22 mouse cellular contexts compared by ENCODE assay signal in the genomic region with DNA sequence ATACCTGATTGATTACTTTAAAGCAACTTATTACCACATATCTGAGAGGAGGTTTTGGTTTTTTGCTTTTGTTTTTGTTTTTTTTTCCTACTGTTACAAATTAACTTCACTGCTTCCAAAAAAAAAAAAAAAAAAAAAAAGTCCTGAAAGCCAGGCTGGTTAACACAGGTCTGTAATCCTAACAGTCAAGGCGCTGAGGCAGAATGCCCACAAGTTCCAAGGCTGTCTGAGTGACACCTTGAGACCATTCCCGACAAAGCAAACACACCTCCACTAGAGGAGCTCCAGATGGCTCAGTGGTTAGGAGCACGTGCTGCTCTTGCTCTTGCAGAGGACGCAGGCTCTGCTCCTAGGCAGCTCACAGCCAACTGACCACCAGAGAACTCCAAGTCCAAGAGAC. TPM values are rescaled to one million over a fixed set of nuclear protein-coding genes. Genes with fewer than 3 reads are reported as not detected.
DNase-seq lines count a peak whose midpoint lies in the region; ATAC-seq and TF ChIP-seq lines count a peak whose summit lies in the region.
"Had no signal": no experiment of that assay in that cellular context is flagged by ENCODE, and none has a peak within 500 bp of the region (broad histone marks: within the 10 kb centered on the region; RNA-seq: fewer than 3 reads in every experiment).

No protein-coding gene starts in this region.

- no peak for TF ChIP-seq POLR2A in olfactory bulb, adult 2 months (IDR thresholded peaks at IDR 0.05; ENCODE audit: insufficient read depth, low read depth, low read length)

- no peaks in the 10 kb centered on the region for H3K9me3 ChIP-seq in kidney, embryonic 16.5 days (ENCODE audit: low read length)
- H3K9me3 ChIP-seq in ES-E14 (ENCODE audit: control insufficient read depth, insufficient read depth, low read depth, low read length), result no peaks in the 10 kb centered on the region
- no peaks in the 10 kb centered on the region for H3K9me3 ChIP-seq in midbrain, embryonic 15.5 days
- H3K9me3 ChIP-seq: embryonic facial prominence, embryonic 15.5 days; forebrain, embryonic 10.5 days; heart, embryonic 15.5 days; hindbrain, embryonic 13.5 days had no signal

- no peaks in the 10 kb centered on the region for H3K36me3 ChIP-seq in kidney, embryonic 16.5 days (ENCODE audit: insufficient read depth, low read length)
- H3K36me3 ChIP-seq in ES-E14 (ENCODE audit: control insufficient read depth, insufficient read depth, low read length, poor library complexity, severe bottlenecking), result no peaks in the 10 kb centered on the region
- H3K36me3 ChIP-seq in midbrain, embryonic 15.5 days (replicated peaks), result no peaks in the 10 kb centered on the region
- H3K36me3 ChIP-seq: embryonic facial prominence, embryonic 15.5 days; forebrain, embryonic 10.5 days; heart, embryonic 15.5 days; hindbrain, embryonic 13.5 days had no signal

- H3K27ac ChIP-seq in kidney, embryonic 16.5 days (ENCODE audit: low read length), result no peak overlapping the region
- no peak overlapping the region for H3K27ac ChIP-seq in ES-E14 (ENCODE audit: insufficient read depth, low read depth, low read length, poor library complexity, severe bottlenecking)
- peak overlapping the region; percentile 46; the same call in 1 of the 2 replicates for H3K27ac ChIP-seq in olfactory bulb, adult 2 months (ENCODE audit: insufficient read depth, low read depth, low read length)
- H3K27ac ChIP-seq in midbrain, embryonic 15.5 days, result no peak overlapping the region
- H3K27ac ChIP-seq: embryonic facial prominence, embryonic 15.5 days; heart, embryonic 15.5 days; hindbrain, postnatal 0 days had no signal

- ATAC-seq in kidney, embryonic 16.5 days (ENCODE audit: low FRiP score, low TSS enrichment), result no peak
- no peak for ATAC-seq in midbrain, embryonic 15.5 days (replicated peaks)
- ATAC-seq: forebrain, embryonic 14.5 days; hindbrain, postnatal 0 days had no signal

- no peak for TF ChIP-seq CTCF in olfactory bulb, adult 2 months (IDR thresholded peaks at IDR 0.05; ENCODE audit: insufficient read depth, low read depth, low read length)

- no peak overlapping the region for H3K4me2 ChIP-seq in kidney, embryonic 16.5 days (replicated peaks; ENCODE audit: low read depth, low read length)
- H3K4me2 ChIP-seq in midbrain, embryonic 15.5 days, result no peak overlapping the region
- H3K4me2 ChIP-seq: embryonic facial prominence, embryonic 15.5 days; heart, embryonic 11.5 days; heart, embryonic 15.5 days had no signal

- no peak overlapping the region for H3K9ac ChIP-seq in kidney, embryonic 16.5 days (replicated peaks; ENCODE audit: low read length)
- no peak overlapping the region for H3K9ac ChIP-seq in ES-E14 (ENCODE audit: insufficient read depth, low read depth, low read length, poor library complexity, severe bottlenecking)
- H3K9ac ChIP-seq in midbrain, embryonic 15.5 days, result no peak overlapping the region
- H3K9ac ChIP-seq: embryonic facial prominence, embryonic 15.5 days; heart, embryonic 15.5 days had no signal

- no peak overlapping the region for H3K4me3 ChIP-seq in kidney, embryonic 16.5 days (ENCODE audit: low read length)
- H3K4me3 ChIP-seq in ES-E14 (ENCODE audit: insufficient read depth in 1 of 2, low read depth in 1 of 2, low read length in 2 of 2, poor library complexity in 1 of 2, severe bottlenecking in 1 of 2), result no peak overlapping the region
- H3K4me3 ChIP-seq in olfactory bulb, adult 2 months (ENCODE audit: insufficient read depth, low read depth, low read length), result no peak overlapping the region
- H3K4me3 ChIP-seq in midbrain, embryonic 15.5 days, result no peak overlapping the region
- H3K4me3 ChIP-seq: embryonic facial prominence, embryonic 15.5 days; erythroblast, embryonic 14.5 days; forebrain, embryonic 10.5 days; heart, embryonic 15.5 days; hindbrain, embryonic 13.5 days had no signal

- in situ Hi-C loops in ES-E14 (cut with MboI; ENCODE audit: low sequenced_read_pairs in 2 of 2, unreplicated experiment in 2 of 2), result no loop called here

- H3K4me1 ChIP-seq in kidney, embryonic 16.5 days (ENCODE audit: insufficient read depth, low read length), result no peaks in the 10 kb centered on the region
- peaks cover 7 to 8% of the 10 kb centered on the region in 2 experiments; a peak in 3 of 4 replicates for H3K4me1 ChIP-seq in ES-E14 (ENCODE audit: control insufficient read depth in 2 of 2, insufficient read depth in 2 of 2, low read length in 2 of 2, poor library complexity in 1 of 2)
- peaks cover 14% of the 10 kb centered on the region for H3K4me1 ChIP-seq in olfactory bulb, adult 2 months (ENCODE audit: control insufficient read depth, insufficient read depth, low read length)
- H3K4me1 ChIP-seq in midbrain, embryonic 15.5 days, result peaks cover 18% of the 10 kb centered on the region

- 50% methylated on average over 4 of the region's 4 CpGs for WGBS in kidney, embryonic 16.5 days
- WGBS in olfactory bulb, adult 2 months, result 46% methylated on average over 4 of the region's 4 CpGs
- 66% methylated on average over 4 of the region's 4 CpGs for WGBS in midbrain, embryonic 15.5 days

- peak; percentile 36 for DNase-seq in kidney, adult 11 months
- DNase-seq in kidney, postnatal 36 days, result peak; percentile 34 to 39
- no peak for DNase-seq in kidney, adult 18-20 months
- no peak for DNase-seq in ES-E14 (ENCODE audit: low read depth, low spot score)
- DNase-seq: adrenal gland, postnatal 10 days; cerebellum, adult 11-12 months; cerebellum, adult 9-10 months; cerebellum, postnatal 36 days; gastrocnemius, postnatal 36 days; heart, adult 18-20 months; heart, postnatal 14 days had no signal

- H3K27me3 ChIP-seq in kidney, embryonic 16.5 days (ENCODE audit: insufficient read depth, low read length), result no peaks in the 10 kb centered on the region
- no peaks in the 10 kb centered on the region for H3K27me3 ChIP-seq in midbrain, embryonic 15.5 days (replicated peaks)
- H3K27me3 ChIP-seq: embryonic facial prominence, embryonic 15.5 days; heart, embryonic 15.5 days; hindbrain, embryonic 13.5 days had no signal

TF ChIP-seq in ES-E14, 5 proteins besides CTCF, POLR2A, EP300 and RAD21:
- TF ChIP-seq CHD2 (IDR thresholded peaks at IDR 0.05; ENCODE audit: low read depth, low read length), result no peak
- peak; percentile 72 for TF ChIP-seq ZNF384 (IDR thresholded peaks at IDR 0.05; ENCODE audit: low read depth, low read length)
TF ChIP-seq in ES-E14: peak in this region for 1.

RNA-seq across cellular contexts. Expression of a gene that starts 10.1 kb away (rescaled TPM):
- polyA plus RNA-seq in kidney, embryonic 16.5 days (2015; fragmentation: Nextera tagmentation; extraction: Ambion mirVana), result 20.2 and 23.7 TPM in 2 replicates
- total RNA-seq in ES-E14 (2012; rRNA removed), result 19.6 and 27.3 TPM in 2 replicates
- not detected in 2 replicates for polyA plus RNA-seq in olfactory bulb, adult 2 months (2012; ENCODE audit: insufficient read depth, insufficient read length, low replicate concordance, missing spikeins)
- polyA plus RNA-seq in midbrain, embryonic 15.5 days (2015; fragmentation: Nextera tagmentation; extraction: Ambion mirVana), result 38.9 and 40.6 TPM in 2 replicates

Comparison
In these comparisons a context has a peak if more than half of its experiments do, and no peak if none do; other contexts are left out.
1. DNase-seq: peak in kidney, adult 11 months (single experiment) and kidney, postnatal 36 days (2 of 2); none in kidney, adult 18-20 months (single experiment) and ES-E14 (single experiment).